In genomic region chr5:24970552-24971275, GRCm38 (mm10) we compare ENCODE assay signal across 15 mouse cellular contexts.
"Had no signal": no experiment of that assay in that cellular context is flagged by ENCODE, and none has a peak within 500 bp of the region (broad histone marks: within the 10 kb centered on the region; RNA-seq: fewer than 3 reads in every experiment).

No protein-coding gene starts in this region.

- ATAC-seq: midbrain, embryonic 16.5 days had no signal

- H3K27ac ChIP-seq: kidney, embryonic 15.5 days; left cerebral cortex, adult 2 months; liver, embryonic 13.5 days; macrophage; midbrain, embryonic 12.5 days; stomach, postnatal 0 days had no signal

- H3K4me2 ChIP-seq: kidney, embryonic 15.5 days; liver, embryonic 13.5 days; midbrain, embryonic 12.5 days had no signal

- H3K4me1 ChIP-seq: midbrain, embryonic 12.5 days had no signal

- H3K9ac ChIP-seq: kidney, embryonic 15.5 days; liver, embryonic 13.5 days; midbrain, embryonic 12.5 days had no signal

- H3K27me3 ChIP-seq: kidney, embryonic 15.5 days; midbrain, embryonic 12.5 days had no signal

- H3K36me3 ChIP-seq: kidney, embryonic 15.5 days; liver, embryonic 13.5 days; midbrain, embryonic 12.5 days had no signal

- DNase-seq: kidney, adult 11 months; kidney, adult 8-10 months; kidney, postnatal 10 days; kidney, postnatal 36 days; layer of hippocampus, postnatal 36 days; liver, embryonic 13.5 days; lung, adult 2 months; thymus, adult 2 months; thymus, postnatal 25 days had no signal

- H3K4me3 ChIP-seq: kidney, embryonic 15.5 days; left cerebral cortex, adult 2 months; liver, embryonic 13.5 days; midbrain, embryonic 12.5 days had no signal

- H3K9me3 ChIP-seq: kidney, embryonic 15.5 days; liver, embryonic 13.5 days; midbrain, embryonic 12.5 days had no signal
